Mouse (Mus musculus): ENCODE data around the gene Ascc2.
"Not testable (repeated sequence)": the region's sequence is repeated elsewhere in the genome, so short reads cannot be mapped to it uniquely, and the experiment has no call there.

Ascc2 gene

DNA sequence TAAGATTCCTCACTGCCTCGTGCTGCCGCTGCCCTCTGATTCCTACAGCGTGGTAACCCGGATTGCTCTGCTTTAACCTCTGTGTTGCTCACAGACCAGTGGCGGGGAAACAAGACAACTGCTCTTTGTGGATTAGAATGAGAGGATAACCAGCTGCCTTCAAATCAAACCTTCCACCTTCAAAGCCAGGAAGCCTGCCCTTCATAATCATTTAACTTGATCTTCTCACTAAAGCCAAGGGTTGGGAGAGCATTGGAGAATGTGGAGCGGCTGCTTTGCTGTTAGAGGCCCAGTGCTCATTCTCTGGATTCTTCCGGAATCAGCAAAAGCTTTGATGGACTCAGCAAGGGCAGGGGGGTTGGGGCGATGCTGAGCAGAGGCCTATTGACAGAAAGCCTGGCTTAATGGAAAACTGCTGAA is 7.7 kb upstream of the Ascc2 start:
- DNase-seq (ENCODE audit: extremely low spot score, low read depth, low spot score) = no peak

GRCm38 (mm10) chr11:4633420-4633819 is 4.1 kb upstream of the Ascc2 start:
- DNase-seq (ENCODE audit: extremely low spot score, low read depth, low spot score) = no peak

DNA sequence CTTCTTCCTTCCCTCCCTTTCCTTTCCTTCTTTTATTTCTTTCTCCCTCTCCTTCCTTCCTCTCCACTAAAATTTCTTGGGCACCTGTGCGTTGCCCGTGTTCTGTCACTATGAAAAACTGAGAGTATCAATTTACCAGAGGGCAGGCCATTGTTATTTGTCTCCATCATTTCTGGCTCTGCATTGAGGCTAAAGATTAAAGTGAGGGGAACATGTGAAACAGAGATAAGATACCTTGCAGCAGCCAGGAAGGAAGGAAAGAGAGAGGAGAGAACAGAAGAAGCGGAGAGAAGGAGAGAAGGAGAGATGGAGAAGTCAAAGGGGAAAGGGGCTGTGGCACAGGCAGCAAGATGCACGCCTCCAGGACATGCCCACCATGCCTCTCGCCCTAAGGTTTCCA is 3.2 kb upstream of the Ascc2 start:
- no peak for DNase-seq (ENCODE audit: extremely low spot score, low read depth, low spot score)

- no peak for DNase-seq (ENCODE audit: extremely low spot score, low read depth, low spot score)
Measured at GRCm38 (mm10) chr11:4636782-4637342, 685 bp upstream of the Ascc2 start.

GRCm38 (mm10) chr11:4638261-4638660 is 714 bp downstream of the Ascc2 start:
- DNase-seq (ENCODE audit: extremely low spot score, low read depth, low spot score) = no peak

- no peak for DNase-seq (ENCODE audit: extremely low spot score, low read depth, low spot score)
Measured at GRCm38 (mm10) chr11:4641185-4641584, 3.6 kb downstream of the Ascc2 start.

GRCm38 (mm10) chr11:4643722-4644121 is 6.2 kb downstream of the Ascc2 start:
- DNase-seq (ENCODE audit: extremely low spot score, low read depth, low spot score) = no peak

DNA sequence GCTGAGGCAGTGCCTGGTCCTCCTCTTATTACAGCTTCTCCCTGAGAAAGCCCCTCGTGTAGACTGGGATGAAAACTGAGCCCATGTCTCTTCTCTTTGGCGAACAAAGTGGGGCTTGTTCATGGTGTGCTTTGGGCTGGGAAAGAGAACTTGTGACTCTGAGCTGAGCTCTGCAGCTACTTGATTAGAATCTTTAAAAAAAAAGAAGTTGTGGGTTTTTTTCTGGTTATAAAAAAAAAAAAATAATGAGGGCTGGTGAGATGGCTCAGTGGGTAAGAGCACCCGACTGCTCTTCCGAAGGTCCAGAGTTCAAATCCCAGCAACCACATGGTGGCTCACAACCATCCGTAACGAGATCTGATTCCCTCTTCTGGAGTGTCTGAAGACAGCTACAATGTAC is 7.6 kb downstream of the Ascc2 start:
- DNase-seq (ENCODE audit: extremely low spot score, low read depth, low spot score) = not testable (repeated sequence)

- no peak for DNase-seq (ENCODE audit: extremely low spot score, low read depth, low spot score)
Measured at GRCm38 (mm10) chr11:4646409-4646808, 8.9 kb downstream of the Ascc2 start.

DNA sequence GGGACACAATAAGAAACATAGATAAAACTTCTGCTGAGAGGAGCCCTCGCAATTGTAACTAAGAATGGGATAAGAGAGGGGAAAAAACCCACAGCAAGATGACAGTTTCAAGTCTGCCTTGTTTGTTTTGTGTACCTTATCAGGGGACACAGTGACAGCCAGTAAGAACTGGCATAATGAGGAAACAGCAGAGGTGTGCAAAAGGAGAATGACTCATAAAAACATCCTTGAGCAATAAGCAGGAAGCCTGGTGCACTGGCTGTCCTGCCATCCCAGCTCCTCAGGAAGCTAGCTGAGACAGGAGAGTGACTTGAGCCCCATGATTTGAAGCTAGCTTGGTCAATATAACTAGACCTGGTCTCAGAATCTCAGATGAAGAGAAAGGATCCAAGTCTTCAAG is 22.3 kb downstream of the Ascc2 start:
- no peak for DNase-seq (ENCODE audit: extremely low spot score, low read depth, low spot score)

- no peak for DNase-seq (ENCODE audit: extremely low spot score, low read depth, low spot score)
Measured at GRCm38 (mm10) chr11:4660309-4661025, 22.9 kb downstream of the Ascc2 start.

GRCm38 (mm10) chr11:4661324-4661723 is 23.8 kb downstream of the Ascc2 start:
- DNase-seq (ENCODE audit: extremely low spot score, low read depth, low spot score) = no peak

GRCm38 (mm10) chr11:4661871-4662495 is 24.4 kb downstream of the Ascc2 start:
- no peak for DNase-seq (ENCODE audit: extremely low spot score, low read depth, low spot score)

GRCm38 (mm10) chr11:4662496-4662878 is 24.9 kb downstream of the Ascc2 start:
- no peak for DNase-seq (ENCODE audit: extremely low spot score, low read depth, low spot score)

- no peak for DNase-seq (ENCODE audit: extremely low spot score, low read depth, low spot score)
Measured at GRCm38 (mm10) chr11:4671736-4672135, 34.2 kb downstream of the Ascc2 start.

- no peak for DNase-seq (ENCODE audit: extremely low spot score, low read depth, low spot score)
Measured at GRCm38 (mm10) chr11:4674593-4674992, 37.0 kb downstream of the Ascc2 start.

GRCm38 (mm10) chr11:4675126-4675562 is 37.6 kb downstream of the Ascc2 start:
- DNase-seq (ENCODE audit: extremely low spot score, low read depth, low spot score) = no peak

DNA sequence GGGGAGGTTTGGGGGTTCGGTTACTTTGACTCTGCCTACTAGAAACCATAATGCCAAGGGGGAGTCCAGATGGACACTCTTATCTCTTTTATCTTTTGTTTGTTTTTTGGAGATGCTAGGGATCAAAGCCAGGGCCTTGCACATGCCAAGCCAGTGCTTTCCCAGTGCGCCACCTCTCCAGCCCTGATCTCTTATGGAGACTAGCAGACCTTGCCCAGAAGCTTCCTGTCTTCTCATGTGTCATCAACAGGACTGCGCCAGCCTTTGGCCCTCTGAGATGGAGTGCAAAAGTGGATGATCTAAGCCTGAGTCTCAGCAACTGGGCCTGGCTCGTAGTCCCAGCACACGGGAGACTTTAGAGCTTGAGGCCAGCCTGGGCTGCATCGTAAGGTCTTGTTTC is 38.1 kb downstream of the Ascc2 start:
- no peak for DNase-seq (ENCODE audit: extremely low spot score, low read depth, low spot score)

DNA sequence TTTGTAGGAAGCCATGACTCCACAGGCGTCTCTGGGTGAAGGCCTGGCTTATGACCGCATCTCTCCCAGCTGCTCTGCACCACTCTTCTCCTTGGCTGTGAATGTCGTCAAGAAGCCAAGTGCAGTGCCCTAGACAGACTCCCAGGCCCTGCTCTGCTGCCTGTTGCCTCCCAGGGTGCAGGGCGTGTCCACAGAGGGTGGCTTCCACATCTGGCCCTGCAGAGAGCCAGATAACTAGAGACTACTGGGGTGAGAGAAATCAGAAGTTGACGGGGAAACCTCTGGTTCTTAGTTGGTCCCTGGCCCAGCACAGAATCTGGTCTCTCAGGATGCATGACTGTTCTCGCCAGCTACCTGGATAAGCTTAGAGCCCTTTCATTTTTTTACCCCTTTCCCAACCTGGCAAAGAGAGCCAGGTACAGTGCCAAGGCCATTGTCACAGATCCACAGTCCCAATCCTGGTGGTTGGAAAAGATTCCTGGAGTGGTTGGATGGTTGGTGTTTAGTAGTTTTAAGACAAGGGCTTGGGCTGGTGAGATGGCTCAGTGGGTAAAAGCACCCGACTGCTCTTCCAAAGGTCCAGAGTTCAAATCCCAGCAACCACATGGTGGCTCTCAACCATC is 39.8 kb downstream of the Ascc2 start:
- DNase-seq (ENCODE audit: extremely low spot score, low read depth, low spot score) = no peak

DNA sequence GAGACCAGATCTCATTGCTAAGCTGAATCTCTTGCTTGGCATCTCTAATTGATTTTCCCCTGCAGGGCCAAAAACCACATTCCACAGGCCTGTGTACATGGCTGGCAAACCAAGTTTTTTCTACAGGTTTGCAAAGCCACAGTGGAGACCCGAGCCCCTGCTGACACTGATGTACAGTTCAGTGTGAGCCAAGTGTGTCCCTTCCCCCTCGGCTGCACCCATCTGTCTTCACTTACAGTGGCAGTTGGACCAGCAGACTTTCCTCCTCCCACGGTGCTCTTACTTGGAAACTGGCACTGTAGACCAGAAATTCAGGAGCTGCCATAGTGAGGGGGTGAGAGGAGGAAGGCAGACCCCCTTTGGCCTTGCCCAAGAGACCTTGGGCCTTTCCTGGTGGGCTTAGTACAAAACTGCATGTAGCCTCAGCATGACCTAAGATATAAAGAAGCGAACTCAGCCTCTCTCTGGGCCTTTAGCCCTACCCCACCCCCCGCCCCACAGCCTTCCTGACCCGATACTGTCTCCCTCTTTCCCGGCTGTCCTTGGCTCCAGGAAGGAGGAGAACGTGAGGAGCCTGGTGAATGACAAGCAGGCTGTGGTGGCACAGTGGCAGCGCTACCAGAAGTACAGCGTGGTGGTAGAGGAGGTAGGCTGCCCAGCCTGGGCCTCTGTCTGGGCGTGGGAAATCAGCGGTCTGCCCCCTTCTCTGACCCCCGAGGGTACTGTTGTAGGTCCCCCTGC is 41.3 kb downstream of the Ascc2 start:
- no peak for DNase-seq (ENCODE audit: extremely low spot score, low read depth, low spot score)

- DNase-seq (ENCODE audit: extremely low spot score, low read depth, low spot score) = no peak
Measured at GRCm38 (mm10) chr11:4679441-4679832, 41.9 kb downstream of the Ascc2 start.

Measured in hindlimb bud, embryonic 11.5 days (tissue).